Mouse (Mus musculus) left cerebral cortex, adult 18-20 months (tissue): Measurements from ENCODE around the gene Grk6. TPM values are rescaled to one million over a fixed set of nuclear protein-coding genes. Genes with fewer than 3 reads are reported as not detected.

ENCODE experiments used
- DNase-seq, 2 experiments: peaks; one replicate each; pipeline ENCODE4 v3.0.0; 2021 to 2022; ENCODE audit warnings: low spot score in 2 of 2, mixed read lengths in 1 of 2
- total RNA-seq, 2 experiments: library from RNA; stranded (reverse); gene quantifications; 2 replicates each; pipeline ENCODE4 v1.2.3; 2021

Grk6 gene
- total RNA-seq, 2 experiments from 2014 or later, result 63.2 to 64.6 TPM

DNA sequence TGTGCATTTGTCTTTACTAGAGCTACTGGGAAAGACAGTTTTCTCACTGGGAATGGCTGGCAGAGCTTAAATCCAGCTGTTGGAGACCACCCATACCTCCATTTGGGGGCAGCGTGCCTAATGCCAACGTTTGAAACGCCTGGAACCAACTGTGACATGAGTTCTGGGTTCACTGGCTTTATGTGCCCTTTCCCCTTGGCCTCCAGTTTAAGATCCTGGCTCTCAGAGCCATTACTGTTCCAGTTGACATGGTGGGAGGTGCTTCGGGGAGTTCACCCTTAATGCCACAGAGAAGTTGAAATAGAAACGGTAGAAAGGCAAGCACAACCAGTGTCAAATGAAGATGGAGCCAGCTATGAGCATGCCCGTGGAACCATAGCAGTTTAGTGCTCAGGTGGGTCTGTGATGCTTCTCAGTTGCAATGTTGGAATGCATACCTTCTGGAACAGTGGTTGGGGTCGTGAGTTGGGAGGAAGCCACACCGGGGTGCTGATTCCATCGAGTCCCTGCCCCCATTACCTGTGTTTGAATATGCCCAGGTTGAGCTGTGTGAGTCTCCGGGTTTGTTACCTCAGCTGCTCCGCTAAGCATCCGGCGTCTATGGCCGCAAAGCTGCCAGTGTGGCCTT lies 18.6 kb downstream of the Grk6 start:
- no peak for DNase-seq

DNA sequence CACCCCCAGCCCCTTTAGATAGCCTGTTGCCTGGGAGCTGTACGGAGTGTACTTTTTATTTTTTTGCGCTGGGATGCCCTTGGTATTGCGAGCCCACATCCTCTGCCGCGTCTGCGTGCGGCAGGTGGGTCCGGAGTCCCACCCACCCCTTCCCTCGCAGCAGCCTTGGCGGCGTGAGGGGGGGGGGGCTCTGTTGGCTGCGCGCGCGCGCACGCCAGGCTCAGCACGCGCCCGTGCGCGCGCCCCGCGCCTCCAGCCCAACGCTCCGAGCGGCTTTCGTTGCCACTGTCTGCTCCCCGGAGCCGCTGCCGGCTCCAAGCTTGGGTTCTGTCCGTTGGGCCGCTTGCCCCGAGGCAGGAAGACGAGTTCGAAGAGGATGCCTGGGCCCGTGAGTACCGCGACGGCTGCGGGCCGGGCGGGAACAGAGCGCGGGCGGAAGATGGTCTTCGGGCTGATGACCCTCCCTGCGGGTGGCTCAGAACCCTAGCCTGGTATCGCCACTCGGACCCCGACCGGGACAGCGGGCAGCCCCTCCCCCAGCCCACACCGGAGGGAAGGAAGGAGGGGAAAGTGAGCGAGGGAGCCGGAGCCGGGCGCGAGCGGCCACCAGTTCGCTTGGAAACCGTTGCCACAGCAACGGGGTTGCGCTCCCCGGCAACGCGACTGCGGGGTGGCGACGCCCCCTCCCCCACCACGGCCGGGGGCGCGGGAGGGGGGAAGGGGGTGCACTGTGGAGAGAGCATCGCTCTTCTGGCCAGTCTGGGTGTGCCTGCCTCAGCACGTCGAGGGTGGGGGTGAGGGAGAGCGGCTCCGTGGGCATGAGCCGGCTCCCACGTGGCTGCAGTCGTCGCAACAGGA lies 19.4 kb downstream of the Grk6 start, which contains the start of gene Prr7:
TSS of gene Prr7 (plus strand) at position 241 of the 858 bp plus-strand sequence.
- DNase-seq, result peak; percentile 62 to 77

DNA sequence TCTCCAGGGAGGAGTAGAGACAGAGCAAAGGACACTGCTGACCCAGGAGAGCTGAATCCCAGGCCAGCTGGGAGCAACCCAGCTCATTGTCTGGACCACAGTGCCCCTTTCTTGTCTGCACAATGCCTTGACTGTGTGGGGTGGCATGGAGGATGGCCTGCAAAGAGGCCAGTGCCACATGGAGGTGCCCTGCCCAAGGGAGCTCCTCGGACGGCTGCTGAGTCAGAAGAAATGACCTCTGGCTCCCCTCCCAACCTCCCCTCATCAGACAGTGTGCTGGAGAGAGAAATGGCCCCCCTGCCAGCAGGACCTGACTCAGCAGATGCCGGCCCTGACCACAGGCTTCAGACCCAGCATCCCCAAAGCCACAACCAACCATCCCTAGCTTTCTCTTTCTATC lies 20.3 kb downstream of the Grk6 start:
- peak in 1 of 2 experiments; percentile 37 for DNase-seq

DNA sequence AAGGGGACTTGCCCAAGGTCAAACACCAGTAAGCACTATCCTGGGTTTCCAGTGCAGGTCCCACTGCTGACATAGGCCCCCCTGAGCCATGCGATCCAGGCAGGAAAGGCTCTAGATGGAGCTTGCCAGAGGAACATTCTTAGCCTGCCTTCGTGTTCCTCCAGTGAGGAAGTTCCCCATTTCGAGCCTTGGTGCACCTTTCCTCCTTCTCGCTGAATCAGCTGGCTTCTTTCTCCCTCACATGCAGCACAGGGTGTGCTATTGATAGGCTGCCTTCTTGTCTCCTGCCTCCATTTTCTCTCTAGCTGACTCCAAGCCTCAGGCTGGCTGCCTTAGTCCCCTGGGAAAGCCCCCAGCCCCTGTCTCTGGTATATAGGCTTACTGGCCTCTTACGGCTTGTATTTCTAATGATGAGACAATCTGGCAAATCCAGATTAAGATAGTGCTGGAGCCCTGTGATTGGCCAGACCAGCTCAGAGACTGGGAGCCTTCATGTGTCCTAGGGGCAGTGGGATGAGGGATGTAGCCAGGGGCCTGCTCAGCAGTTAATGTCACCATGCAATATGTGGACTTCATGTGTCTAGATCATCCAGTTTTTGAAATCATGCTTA lies 21.1 kb downstream of the Grk6 start:
- no peak for DNase-seq

DNA sequence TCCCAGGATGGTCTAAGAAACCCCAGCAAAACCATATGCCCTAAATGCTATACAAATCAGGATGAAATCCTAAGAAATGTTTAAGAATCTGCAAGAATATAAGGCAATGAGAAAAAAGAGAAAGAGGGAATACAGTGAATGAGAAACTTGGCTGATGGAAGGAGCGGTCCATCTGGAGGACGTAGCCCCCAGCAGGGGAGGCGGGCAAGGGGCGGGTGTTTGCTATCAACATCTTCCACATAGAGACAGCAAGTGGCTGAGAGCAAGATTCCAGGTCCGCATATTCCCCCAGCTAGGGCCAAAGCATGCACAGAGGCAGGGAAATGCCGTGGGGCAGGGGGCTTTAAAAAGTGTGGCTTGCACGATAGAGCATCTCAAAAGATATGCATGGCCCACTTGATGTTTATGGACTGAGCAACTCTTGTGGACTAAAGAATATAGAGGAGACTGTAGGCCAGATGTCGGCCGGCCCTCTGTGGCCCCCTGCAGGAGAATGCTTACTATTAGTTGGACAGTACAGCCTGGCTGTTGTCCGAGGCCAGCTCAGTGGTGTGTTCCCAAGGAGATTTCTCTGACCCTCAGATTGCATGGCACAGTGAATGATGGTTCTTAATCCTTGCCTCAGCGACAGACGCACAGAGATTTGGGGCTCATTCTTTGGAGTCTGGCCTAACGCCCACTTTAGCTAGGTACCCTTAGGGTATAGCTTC lies 24.1 kb downstream of the Grk6 start:
- DNase-seq, result no peak

DNA sequence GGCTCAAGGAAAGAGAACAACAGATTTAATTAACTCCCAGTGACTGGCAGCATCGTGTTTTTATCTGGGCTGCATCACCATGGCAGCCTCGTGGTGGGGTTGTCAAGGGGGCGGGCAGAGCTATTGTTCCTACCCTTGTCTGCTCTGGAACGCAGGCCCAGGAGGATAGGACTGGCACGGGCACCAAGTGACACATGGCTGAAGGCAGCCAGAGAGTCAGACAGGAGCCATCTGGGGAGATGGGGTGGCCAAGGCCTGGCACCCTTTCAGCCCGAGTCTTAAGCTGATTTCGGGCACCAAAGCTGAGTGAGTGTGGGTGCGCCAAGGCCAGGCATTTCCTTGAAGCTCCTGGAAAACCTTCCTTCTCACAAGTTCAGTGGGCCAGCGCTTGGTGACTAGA lies 25.5 kb downstream of the Grk6 start:
- peak in 1 of 2 experiments; percentile 57 for DNase-seq

DNA sequence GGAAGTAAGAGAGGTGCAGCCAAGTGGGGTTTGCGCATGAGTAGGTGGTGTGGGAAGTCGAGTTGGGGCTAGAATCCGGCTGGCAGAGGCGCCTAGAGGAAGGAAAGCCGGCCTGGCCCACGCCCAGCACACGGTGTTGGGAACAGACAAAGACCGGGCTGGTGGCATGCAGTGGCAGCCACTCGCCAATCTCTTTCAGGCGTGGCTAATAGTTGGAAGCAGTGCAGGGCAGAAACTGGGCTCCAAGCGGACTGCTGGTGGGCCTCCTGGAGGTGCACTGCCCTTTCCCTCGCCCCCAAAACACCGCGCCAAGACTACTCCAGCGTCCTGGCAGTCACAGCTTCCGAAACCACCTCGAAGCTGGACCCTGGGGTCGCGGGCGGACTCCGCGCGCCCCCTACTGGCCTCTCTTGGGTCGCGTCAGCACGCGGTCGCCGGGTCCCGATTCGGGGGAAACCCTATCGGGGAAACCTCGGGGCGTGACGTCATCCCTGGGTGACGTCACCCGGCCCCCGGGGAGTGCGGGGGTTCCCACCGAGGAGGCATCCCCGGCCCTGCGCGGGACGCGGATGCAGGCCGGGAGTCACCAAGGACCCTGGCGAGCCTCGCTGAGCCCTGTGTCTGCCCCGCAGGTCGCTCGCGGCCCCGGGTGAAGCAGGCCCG lies 26.4 kb downstream of the Grk6 start:
- DNase-seq, result peak; percentile 72 to 80

DNA sequence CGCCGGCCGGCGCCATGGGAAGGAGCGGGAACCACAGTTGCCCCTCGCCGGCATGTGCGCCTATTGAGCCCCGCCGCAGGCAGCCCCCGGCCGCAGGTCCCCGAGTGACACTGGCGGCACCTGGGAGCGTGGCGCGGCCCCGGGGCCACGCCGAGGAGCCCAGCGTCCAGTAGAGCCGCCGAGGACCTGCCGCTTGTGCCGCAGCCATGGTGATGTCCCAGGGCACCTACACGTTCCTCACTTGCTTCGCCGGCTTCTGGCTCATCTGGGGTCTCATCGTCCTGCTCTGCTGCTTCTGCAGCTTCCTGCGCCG lies 26.9 kb downstream of the Grk6 start:
- no peak for DNase-seq

DNA sequence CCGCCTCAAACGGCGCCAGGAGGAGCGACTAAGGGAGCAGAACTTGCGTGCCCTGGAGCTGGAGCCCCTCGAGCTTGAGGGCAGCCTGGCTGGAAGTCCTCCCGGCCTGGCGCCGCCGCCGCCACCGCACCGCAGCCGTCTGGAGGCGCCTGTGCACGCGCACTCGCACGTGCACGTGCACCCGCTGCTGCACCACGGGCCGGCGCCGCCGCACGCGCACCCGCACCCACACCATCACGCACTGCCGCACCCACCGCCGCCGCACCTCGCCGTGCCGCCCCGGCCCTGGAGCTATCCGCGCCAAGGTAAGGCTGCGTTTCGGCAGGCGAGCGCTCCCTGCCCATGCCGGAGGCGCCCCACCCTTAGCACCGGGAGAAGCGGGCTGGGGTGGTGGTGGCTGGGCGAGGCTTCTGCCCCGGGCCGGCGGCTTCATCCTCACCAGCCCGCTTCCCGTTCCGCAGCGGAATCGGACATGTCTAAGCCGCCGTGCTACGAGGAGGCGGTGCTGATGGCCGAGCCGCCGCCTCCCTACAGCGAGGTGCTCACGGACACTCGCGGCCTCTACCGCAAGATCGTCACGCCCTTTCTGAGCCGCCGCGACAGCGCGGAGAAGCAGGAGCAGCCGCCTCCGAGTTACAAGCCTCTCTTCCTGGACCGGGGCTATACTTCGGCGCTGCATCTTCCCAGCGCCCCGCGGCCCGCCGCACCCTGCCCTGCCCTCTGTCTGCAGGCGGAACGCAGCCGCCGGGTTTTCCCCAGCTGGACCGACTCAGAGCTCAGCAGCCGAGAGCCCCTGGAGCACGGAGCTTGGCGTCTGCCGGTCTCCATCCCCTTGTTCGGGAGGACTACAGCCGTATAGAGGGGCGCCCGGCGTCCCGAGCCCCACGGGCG lies 27.5 kb downstream of the Grk6 start:
- peak; percentile 72 to 84 for DNase-seq

DNA sequence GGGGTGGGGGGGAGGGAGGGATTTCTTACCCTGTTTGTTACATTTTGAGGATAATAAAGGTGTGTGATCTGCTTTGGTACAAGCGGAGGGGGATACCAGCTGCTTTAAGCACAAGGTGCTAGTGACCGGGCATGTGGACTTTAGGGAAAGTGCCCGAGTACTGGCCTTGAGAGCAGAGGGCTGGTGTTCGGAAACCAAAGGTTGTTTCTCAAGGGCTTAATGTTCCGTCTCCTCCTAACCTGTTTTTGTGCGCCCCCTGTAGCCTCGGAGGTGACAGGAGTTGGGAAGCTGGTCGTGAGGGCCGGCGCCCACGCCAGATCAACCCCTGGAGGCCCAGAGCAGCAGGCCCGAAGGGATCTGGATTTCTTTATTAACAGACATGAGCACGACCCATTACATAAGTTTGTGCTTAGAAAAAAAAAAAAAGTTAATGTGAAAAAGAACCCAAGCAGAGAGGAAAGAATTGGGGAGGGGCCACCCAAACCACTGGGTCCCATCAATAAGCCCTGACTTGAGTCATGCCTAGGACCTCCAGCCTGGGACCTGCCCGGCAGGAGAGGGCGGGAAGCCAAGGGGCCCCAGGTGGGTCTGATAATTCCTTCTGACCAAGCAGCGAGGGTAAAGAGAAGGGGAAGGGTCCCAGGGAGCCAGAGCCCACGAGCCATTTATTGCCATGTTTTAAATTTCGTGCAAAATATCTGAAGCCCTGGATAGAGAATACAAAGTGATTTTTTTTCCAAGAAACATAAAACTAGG lies 28.4 kb downstream of the Grk6 start:
- no peak for DNase-seq

DNA sequence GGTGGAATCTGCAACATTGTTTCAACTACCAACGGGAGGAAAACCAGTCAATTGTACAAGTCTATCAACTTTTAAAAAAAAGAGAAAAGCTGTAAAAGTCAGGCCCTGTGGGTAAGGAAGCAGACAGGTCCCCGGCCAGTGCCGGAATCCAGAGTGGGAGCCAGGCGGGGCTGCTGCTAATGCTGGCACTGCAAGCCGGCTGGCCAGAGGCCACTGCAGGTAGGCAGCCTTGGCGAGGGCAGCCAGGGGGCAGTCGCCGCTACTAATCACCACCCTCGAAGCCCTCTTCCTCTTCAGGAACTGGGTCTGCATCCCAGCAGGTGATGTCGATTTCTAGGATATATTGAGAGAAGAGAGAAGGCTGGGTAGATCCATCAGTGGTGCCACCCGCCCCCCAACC lies 29.1 kb downstream of the Grk6 start:
- DNase-seq, result no peak

DNA sequence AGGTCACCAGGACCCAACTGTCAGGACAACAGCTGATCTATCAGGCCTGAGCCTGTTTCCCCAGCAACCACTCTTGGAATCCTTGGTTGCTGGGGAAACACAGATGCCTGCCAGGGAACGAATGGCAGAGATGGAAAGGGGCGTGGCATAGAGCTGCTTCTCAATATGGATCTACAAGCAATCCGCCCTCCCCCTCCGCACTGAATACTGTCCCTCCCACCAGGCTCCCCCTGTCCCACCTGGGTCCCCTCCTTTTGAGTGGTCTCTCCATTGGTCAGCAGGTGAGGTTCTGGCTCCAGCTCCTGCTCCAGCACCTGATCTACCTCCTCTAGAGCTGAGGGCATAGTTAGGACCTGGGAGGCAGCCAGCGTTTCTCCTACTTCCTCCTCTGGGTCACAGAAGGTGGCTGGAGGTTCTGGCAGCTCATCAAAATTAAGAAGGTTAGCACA lies 29.8 kb downstream of the Grk6 start:
- peak in 1 of 2 experiments; percentile 74 for DNase-seq

DNA sequence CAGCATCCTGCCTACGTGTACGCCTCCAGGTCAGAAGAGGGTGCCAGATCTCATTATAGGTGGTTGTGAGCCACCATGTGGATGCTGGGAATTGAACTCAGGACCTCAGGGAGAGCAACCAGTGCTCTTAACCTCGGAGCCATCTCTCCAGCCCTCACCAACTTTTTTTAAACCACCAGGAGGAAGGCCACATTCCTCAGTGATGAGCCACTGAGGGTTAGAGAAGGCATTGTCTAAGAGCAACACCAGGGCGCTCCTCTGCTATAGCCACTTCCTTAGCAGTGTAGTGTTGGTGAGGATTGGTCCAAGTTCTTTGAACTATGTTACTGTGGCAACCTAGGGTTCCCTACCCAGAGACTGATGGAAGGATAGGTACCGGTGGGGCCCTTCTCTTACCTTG lies 30.9 kb downstream of the Grk6 start:
- DNase-seq, result no peak

DNA sequence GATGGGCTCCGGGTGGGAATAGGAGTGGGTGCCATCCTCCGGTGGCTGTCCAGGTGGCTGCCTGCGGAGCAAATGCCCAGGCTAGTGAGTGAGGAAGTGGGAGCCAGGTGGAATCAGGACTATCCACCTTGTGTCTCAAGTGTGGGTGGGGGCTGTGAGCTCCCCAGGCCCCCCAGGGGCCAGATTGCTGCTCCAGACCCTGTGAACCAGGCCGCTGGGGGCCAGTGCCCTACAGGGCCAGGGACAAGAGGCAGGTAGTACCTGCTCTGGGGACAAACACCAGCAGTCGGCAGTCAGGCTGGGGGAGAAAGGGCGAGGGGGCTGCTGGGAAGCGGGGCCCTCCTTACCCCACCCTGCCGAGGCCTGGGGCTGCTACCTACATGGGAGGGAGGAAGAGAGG lies 31.4 kb downstream of the Grk6 start:
- no peak for DNase-seq

DNA sequence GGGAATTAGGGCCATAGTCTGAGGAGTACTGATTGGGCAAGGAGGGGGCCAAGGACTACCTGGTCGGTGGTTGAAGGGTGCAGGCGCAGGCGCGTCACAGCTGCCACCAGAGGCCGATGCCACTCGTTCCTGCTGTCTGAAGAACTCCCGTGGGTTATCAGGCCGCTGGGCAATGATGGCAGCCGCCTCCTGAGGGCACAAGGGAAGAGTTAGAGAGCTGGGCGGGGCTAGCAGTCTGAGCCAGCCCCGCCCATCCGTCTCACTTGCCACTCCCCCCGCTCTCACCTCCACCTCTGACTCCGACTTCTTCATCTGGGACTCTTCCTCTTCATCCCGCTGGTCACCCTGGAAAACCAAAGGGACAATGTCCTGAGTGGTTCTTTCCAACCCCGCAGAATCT lies 32.6 kb downstream of the Grk6 start:
- DNase-seq, result no peak

DNA sequence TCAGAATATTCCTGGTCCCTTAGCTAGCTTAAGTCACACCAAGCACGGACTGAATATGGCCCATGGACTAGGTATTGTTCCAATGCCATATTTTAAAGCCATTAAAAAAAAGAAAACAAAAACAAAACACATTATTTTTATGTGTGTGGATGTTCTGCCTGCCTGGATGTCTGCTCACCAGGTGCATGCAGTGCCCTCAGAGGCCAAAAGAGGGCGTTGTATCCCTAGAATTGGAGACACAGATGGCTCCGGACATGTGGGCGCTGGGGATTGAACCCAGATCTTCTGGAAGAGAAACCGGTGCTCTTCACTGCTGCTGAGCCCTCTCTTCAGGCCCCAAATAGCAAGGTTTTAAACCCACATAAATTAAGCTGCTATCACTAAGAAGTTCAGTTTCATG lies 33.2 kb downstream of the Grk6 start:
- no peak for DNase-seq

DNA sequence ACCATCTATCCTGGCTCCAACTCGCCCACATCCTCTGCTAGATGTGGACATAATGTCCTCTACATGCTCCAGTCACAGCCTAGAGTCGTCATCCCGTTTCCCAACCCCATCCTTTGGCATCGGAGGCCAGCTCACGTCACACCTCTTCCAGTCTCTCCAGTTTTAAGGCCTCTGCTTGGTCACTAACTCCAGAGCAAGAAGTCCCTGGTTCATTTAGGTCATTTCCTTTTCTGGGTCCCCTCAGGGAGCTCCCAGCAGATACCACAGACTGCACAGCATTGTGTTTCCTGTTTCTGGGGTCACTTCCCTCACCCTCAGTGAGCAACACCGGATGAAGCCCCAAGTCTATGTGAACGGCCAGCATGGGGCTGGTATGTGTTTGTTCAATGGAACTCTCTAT lies 34.1 kb downstream of the Grk6 start:
- DNase-seq, result no peak

DNA sequence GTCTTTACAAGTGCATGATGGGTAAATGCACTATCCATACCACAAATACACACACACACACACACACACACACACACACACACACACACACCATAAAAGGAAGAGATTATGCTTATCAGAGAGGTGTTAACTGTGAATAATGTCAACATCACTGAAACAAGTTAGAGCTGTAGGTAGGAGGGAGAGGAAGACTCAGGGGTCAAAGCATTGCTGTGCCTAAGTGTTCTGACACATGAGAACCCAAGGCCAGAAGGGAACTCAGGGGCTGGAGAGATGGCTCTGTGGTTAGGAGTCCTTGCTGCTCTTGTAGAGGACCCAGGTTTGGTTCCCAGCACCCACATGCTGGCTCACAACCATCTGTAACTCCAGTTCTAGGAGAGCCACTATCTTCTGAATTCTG lies 35.1 kb downstream of the Grk6 start:
- DNase-seq, result no peak

DNA sequence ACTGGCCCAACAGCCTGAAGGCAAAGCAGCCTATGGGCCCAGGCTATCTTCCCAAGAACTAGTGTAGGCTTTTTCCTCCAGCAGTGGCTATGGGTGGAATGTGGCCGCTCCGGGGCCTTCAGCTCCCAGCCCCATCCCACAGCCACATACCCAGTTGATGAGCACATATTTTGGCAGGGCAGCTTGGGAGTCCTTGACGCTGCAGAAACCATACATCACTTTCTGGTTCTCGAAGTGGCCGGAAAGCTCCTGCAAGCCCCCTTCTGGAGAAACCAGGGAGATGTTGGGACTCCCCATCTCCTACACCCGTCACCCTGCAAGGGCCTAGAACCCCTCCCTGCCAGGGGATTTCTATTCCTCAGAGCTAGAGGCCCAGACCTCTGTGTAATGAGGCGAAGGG lies 37.7 kb downstream of the Grk6 start:
- no peak for DNase-seq
